Mouse (Mus musculus): ENCODE measurements at regions not wholly inside any gene's neighbourhood (a gene's known extent, or its start where the extent isn't known, plus 50 kb on each side); places are given as distances from the start of the nearest gene placed in this dataset.
A peak's percentile ranks its signal among the peaks of the same experiment; 100 is the strongest.

GRCm38 (mm10) chr11:56442381-56442780, 401.6 kb upstream of the Nmur2 start:
- intact Hi-C loops (cut with DNase I): no loop called here

GRCm38 (mm10) chr11:56441071-56441470, 400.3 kb upstream of the Nmur2 start:
- no peak for DNase-seq (ENCODE audit: low spot score in 2 of 2)
- intact Hi-C loops (cut with DNase I): no loop called here

More at GRCm38 (mm10) chr11:56442381-56442780, 401.6 kb upstream of the Nmur2 start:
- no peak for DNase-seq (ENCODE audit: low spot score in 2 of 2)

GRCm38 (mm10) chr11:56431089-56431488, 390.3 kb upstream of the Nmur2 start:
- peak in 1 of 2 experiments; percentile 7 for DNase-seq (ENCODE audit: low spot score in 2 of 2)
- intact Hi-C loops (cut with DNase I): no loop called here

- intact Hi-C loops (cut with DNase I): no loop called here
- DNase-seq (ENCODE audit: low spot score in 2 of 2): no peak
Measured at GRCm38 (mm10) chr11:56384761-56385160, 344.0 kb upstream of the Nmur2 start.

GRCm38 (mm10) chr11:56377535-56377934, 336.7 kb upstream of the Nmur2 start:
- intact Hi-C loops (cut with DNase I): no loop called here
- peak; percentile 6 to 34 for DNase-seq (ENCODE audit: low spot score in 2 of 2)

GRCm38 (mm10) chr11:56374329-56374728, 333.5 kb upstream of the Nmur2 start:
- DNase-seq (ENCODE audit: low spot score in 2 of 2): no peak
- intact Hi-C loops (cut with DNase I): no loop called here

GRCm38 (mm10) chr11:56373624-56374023, 332.8 kb upstream of the Nmur2 start:
- intact Hi-C loops (cut with DNase I): no loop called here
- DNase-seq (ENCODE audit: low spot score in 2 of 2): no peak

- intact Hi-C loops (cut with DNase I): no loop called here
- no peak for DNase-seq (ENCODE audit: low spot score in 2 of 2)
Measured at GRCm38 (mm10) chr11:56357690-56358089, 316.9 kb upstream of the Nmur2 start.

- intact Hi-C loops (cut with DNase I): no loop called here
- peak in 1 of 2 experiments; percentile 8 for DNase-seq (ENCODE audit: low spot score in 2 of 2)
Measured at GRCm38 (mm10) chr11:56351798-56352366, 311.1 kb upstream of the Nmur2 start.

GRCm38 (mm10) chr11:56351231-56351630, 310.4 kb upstream of the Nmur2 start:
- intact Hi-C loops (cut with DNase I): no loop called here
- no peak for DNase-seq (ENCODE audit: low spot score in 2 of 2)

GRCm38 (mm10) chr11:56349766-56350165, 309.0 kb upstream of the Nmur2 start:
- DNase-seq (ENCODE audit: low spot score in 2 of 2): no peak
- intact Hi-C loops (cut with DNase I): no loop called here

GRCm38 (mm10) chr11:56348408-56348807, 307.6 kb upstream of the Nmur2 start:
- intact Hi-C loops (cut with DNase I): no loop called here
- DNase-seq (ENCODE audit: low spot score in 2 of 2): peak; percentile 29 to 30

GRCm38 (mm10) chr11:56343083-56343482, 302.3 kb upstream of the Nmur2 start:
- intact Hi-C loops (cut with DNase I): no loop called here

GRCm38 (mm10) chr11:56341731-56342130, 300.9 kb upstream of the Nmur2 start:
- intact Hi-C loops (cut with DNase I): no loop called here

More at GRCm38 (mm10) chr11:56343083-56343482, 302.3 kb upstream of the Nmur2 start:
- DNase-seq (ENCODE audit: low spot score in 2 of 2): no peak

GRCm38 (mm10) chr11:56341040-56341439, 300.2 kb upstream of the Nmur2 start:
- intact Hi-C loops (cut with DNase I): no loop called here
- no peak for DNase-seq (ENCODE audit: low spot score in 2 of 2)

More at GRCm38 (mm10) chr11:56341731-56342130, 300.9 kb upstream of the Nmur2 start:
- no peak for DNase-seq (ENCODE audit: low spot score in 2 of 2)

GRCm38 (mm10) chr11:56338511-56338910, 297.7 kb upstream of the Nmur2 start:
- DNase-seq (ENCODE audit: low spot score in 2 of 2): no peak
- intact Hi-C loops (cut with DNase I): no loop called here

GRCm38 (mm10) chr11:56335937-56336336, 295.1 kb upstream of the Nmur2 start:
- intact Hi-C loops (cut with DNase I): no loop called here
- DNase-seq (ENCODE audit: low spot score in 2 of 2): peak in 1 of 2 experiments; percentile 18

GRCm38 (mm10) chr11:56320293-56320692, 279.5 kb upstream of the Nmur2 start:
- DNase-seq (ENCODE audit: low spot score in 2 of 2): no peak
- intact Hi-C loops (cut with DNase I): no loop called here

- DNase-seq (ENCODE audit: low spot score in 2 of 2): no peak
- intact Hi-C loops (cut with DNase I): no loop called here
Measured at GRCm38 (mm10) chr11:56315221-56315987, 274.6 kb upstream of the Nmur2 start.

GRCm38 (mm10) chr11:56309549-56309948, 268.7 kb upstream of the Nmur2 start:
- DNase-seq (ENCODE audit: low spot score in 2 of 2): no peak
- intact Hi-C loops (cut with DNase I): no loop called here
